Mouse (Mus musculus) megakaryocyte, embryonic 14.5 days (primary cell): Measurements from ENCODE around the gene Cebpa.

Experiments
- FLI1 ChIP-seq: IDR thresholded peaks from 2 replicates; pipeline ENCODE4 v1.6.1; 2012; ENCODE audit warnings: low read length, inconsistent platforms, mixed read lengths
- GATA1 ChIP-seq: IDR thresholded peaks from 3 replicates; pipeline ENCODE4 v1.6.1; 2012; ENCODE audit warnings: mixed read lengths, low read length, inconsistent platforms, borderline replicate concordance

GRCm38 (mm10) chr7:35128677-35129567 is 9.8 kb downstream of the Cebpa start:
- no peak for TF ChIP-seq FLI1
- TF ChIP-seq GATA1, result no peak
